Mouse (Mus musculus) bone marrow macrophage, adult 2 months (primary cell): ENCODE measurements around the gene Trappc3. TPM values are rescaled to one million over a fixed set of nuclear protein-coding genes. Genes with fewer than 3 reads are reported as not detected.
A peak's percentile ranks its signal among the peaks of the same experiment; 100 is the strongest.

Experiments used
- H3K27ac ChIP-seq: 2 replicates; pipeline ENCODE4 v1.5.1; 2012; ENCODE audit warnings: low read depth, low read length; ENCODE audit not compliant: insufficient read depth
- H3K4me1 ChIP-seq: 2 replicates; pipeline ENCODE4 v1.6.1; 2012; ENCODE audit warnings: low read length; ENCODE audit not compliant: control insufficient read depth, insufficient read depth
- H3K4me3 ChIP-seq: 2 replicates; pipeline ENCODE4 v1.5.1; 2012; ENCODE audit warnings: mild to moderate bottlenecking, low read length, moderate library complexity; ENCODE audit not compliant: insufficient read depth
- CTCF ChIP-seq: IDR thresholded peaks from 2 replicates; pipeline ENCODE4 v1.5.1; 2012; ENCODE audit warnings: low read depth, mild to moderate bottlenecking, low read length, moderate library complexity
- POLR2A ChIP-seq: IDR thresholded peaks from 2 replicates; pipeline ENCODE4 v1.6.1; 2012; ENCODE audit warnings: mild to moderate bottlenecking, low read depth, low read length, borderline replicate concordance
- polyA plus RNA-seq: library from polyadenylated mRNA; stranded (reverse); fragments of >200 nt; gene quantifications from 2 replicates; pipeline ENCODE4 v1.2.4, GENCODE M21; 2012; ENCODE audit not compliant: missing spikeins, insufficient read depth, insufficient read length

The Trappc3 gene
- polyA plus RNA-seq, 1 experiment = 79.6 TPM

- Histone ChIP-seq H3K4me3 (no peak overlapping the region), H3K4me1 (no peaks in the 10 kb centered on the region), H3K27ac (no peak overlapping the region)
- TF ChIP-seq CTCF = no peak
- TF ChIP-seq POLR2A = no peak
These were observed 33.0 kb downstream of the Trappc3 start for GRCm38 (mm10) chr4:126295152-126295551.

GRCm38 (mm10) chr4:126295937-126296336 is 33.8 kb downstream of the Trappc3 start:
- Histone ChIP-seq H3K4me1 (no peaks in the 10 kb centered on the region), H3K4me3 (no peak overlapping the region), H3K27ac (no peak overlapping the region)
- TF ChIP-seq POLR2A (no peak), CTCF (no peak)

GRCm38 (mm10) chr4:126296617-126297101 is 34.5 kb downstream of the Trappc3 start:
- Histone ChIP-seq H3K27ac (no peak overlapping the region), H3K4me3 (peak overlapping the region; percentile 12), H3K4me1 (no peaks in the 10 kb centered on the region)
- no peak for TF ChIP-seq POLR2A
- no peak for TF ChIP-seq CTCF

GRCm38 (mm10) chr4:126300916-126301583 is 38.9 kb downstream of the Trappc3 start:
- H3K4me1 ChIP-seq = peaks cover 5% of the 10 kb centered on the region; the same call in 1 of the 2 replicates
- peak overlapping the region; percentile 29 for H3K4me3 ChIP-seq
- no peak overlapping the region for H3K27ac ChIP-seq
- TF ChIP-seq POLR2A (no peak), CTCF (no peak)

- H3K4me1 ChIP-seq = peaks cover 5% of the 10 kb centered on the region; the same call in 1 of the 2 replicates
- TF ChIP-seq POLR2A (no peak), CTCF (no peak)
- H3K27ac ChIP-seq = no peak overlapping the region
- H3K4me3 ChIP-seq = peak overlapping the region; percentile 29
These were observed 39.6 kb downstream of the Trappc3 start for GRCm38 (mm10) chr4:126301584-126302309.

- H3K27ac ChIP-seq = no peak overlapping the region
- H3K4me3 ChIP-seq = no peak overlapping the region
- H3K4me1 ChIP-seq = peaks cover 5% of the 10 kb centered on the region; the same call in 1 of the 2 replicates
- TF ChIP-seq POLR2A = no peak
- TF ChIP-seq CTCF = no peak
These were observed 41.8 kb downstream of the Trappc3 start for GRCm38 (mm10) chr4:126303877-126304276.

- TF ChIP-seq POLR2A = no peak
- H3K4me3 ChIP-seq = no peak overlapping the region
- H3K4me1 ChIP-seq = peaks cover 5% of the 10 kb centered on the region; the same call in 1 of the 2 replicates
- no peak overlapping the region for H3K27ac ChIP-seq
These were observed 43.3 kb downstream of the Trappc3 start for GRCm38 (mm10) chr4:126305428-126305827.

- TF ChIP-seq POLR2A = no peak
- TF ChIP-seq CTCF = peak; percentile 28; the same call in 1 of the 2 replicates
- Histone ChIP-seq H3K27ac (no peak overlapping the region), H3K4me3 (no peak overlapping the region), H3K4me1 (peaks cover 5% of the 10 kb centered on the region; the same call in 1 of the 2 replicates)
These were observed 43.9 kb downstream of the Trappc3 start for GRCm38 (mm10) chr4:126306058-126306457.

GRCm38 (mm10) chr4:126306827-126307226 is 44.7 kb downstream of the Trappc3 start:
- TF ChIP-seq CTCF (no peak), POLR2A (no peak)
- no peak overlapping the region for H3K27ac ChIP-seq
- peaks cover 5% of the 10 kb centered on the region; the same call in 1 of the 2 replicates for H3K4me1 ChIP-seq
- H3K4me3 ChIP-seq = no peak overlapping the region
